9 mouse cellular contexts compared by ENCODE assay signal in genomic region chr9:94455466-94455865, GRCm38 (mm10).
"Had no signal": no experiment of that assay in that cellular context is flagged by ENCODE, and none has a peak within 500 bp of the region (broad histone marks: within the 10 kb centered on the region; RNA-seq: fewer than 3 reads in every experiment).

No protein-coding gene starts in this region.

- H3K4me2 ChIP-seq: neural tube, embryonic 12.5 days had no signal

- H3K9me3 ChIP-seq: limb, embryonic 10.5 days; neural tube, embryonic 12.5 days had no signal

- ATAC-seq: inflammation-experienced regulatory T-cells, adult 6 months had no signal

- H3K27me3 ChIP-seq: neural tube, embryonic 12.5 days had no signal

- DNase-seq: right cerebral cortex, postnatal 4 days; spleen, adult 18-20 months; thymus, adult 18-20 months; thymus, postnatal 14 days had no signal

- H3K36me3 ChIP-seq: limb, embryonic 10.5 days; neural tube, embryonic 12.5 days had no signal

- H3K4me3 ChIP-seq: layer of hippocampus, adult 2 months; limb, embryonic 10.5 days; neural tube, embryonic 12.5 days had no signal

- H3K27ac ChIP-seq: kidney, postnatal 0 days; layer of hippocampus, adult 2 months; limb, embryonic 10.5 days; neural tube, embryonic 12.5 days had no signal

- H3K4me1 ChIP-seq: limb, embryonic 10.5 days; neural tube, embryonic 12.5 days had no signal

- H3K9ac ChIP-seq: neural tube, embryonic 12.5 days had no signal
